Mouse (Mus musculus): Measurements from ENCODE around the gene Sema4d.

DNA sequence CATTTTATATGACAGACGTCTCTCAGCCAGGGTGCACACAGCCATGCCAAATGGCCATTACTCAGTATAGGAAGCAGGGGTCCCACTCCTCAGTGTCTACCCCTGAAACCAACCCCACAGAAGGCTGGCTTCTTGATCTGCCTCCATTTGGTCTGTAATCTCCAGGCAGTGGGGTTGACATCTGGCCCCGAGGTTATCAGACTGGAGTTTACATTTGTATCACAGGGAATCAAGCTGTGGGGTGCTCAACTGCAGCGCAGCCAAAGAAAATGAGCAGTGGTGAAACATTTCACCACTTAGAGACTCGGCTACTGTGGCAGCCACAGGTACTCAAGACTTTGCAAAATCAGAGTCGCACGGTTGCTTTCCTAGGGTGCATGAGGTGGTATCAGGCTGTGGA is 47.2 kb upstream of the Sema4d start:
- TF ChIP-seq CTCF (IDR thresholded peaks at IDR 0.05; ENCODE audit: low read depth, low read length) (no peak), GATA1 (IDR thresholded peaks at IDR 0.05; ENCODE audit: borderline replicate concordance, low read length) (no peak), POLR2AphosphoS5 (IDR thresholded peaks at IDR 0.05; ENCODE audit: insufficient replicate concordance, low read depth, low read length) (no peak), TAL1 (conservative IDR thresholded peaks at IDR 0.05; ENCODE audit: low read depth, low read length) (no peak), GATA2 (IDR thresholded peaks at IDR 0.05; ENCODE audit: borderline replicate concordance, low read depth, low read length) (no peak)

Measured in G1E (cell line).